Mouse (Mus musculus): ENCODE measurements around the gene Ogdhl. TPM values are rescaled to one million over a fixed set of nuclear protein-coding genes. Genes with fewer than 3 reads are reported as not detected.

The Ogdhl gene
- polyA plus RNA-seq, 1 experiment from 2014 or later: 0.58 TPM

DNA sequence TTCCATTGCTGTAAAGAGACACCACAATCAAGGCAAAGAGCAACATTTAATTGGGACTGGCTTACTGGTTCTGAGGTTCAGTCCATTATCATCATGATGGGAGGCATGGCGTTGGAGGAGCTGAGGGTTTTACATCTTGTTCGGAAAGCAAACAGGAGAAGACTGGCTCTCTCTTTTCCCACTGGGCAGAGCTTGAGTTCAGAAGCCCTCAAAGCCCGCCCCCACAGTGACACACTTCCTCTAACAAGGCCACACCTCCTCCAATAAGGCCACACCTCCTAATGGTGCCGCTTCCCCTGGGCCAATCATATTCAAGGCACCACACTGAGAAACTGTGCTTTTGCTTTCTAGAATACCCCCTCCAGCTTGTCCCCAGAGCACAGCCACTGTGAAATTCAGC is 4.0 kb upstream of the Ogdhl start:
- no peak overlapping the region for H3K9ac ChIP-seq (replicated peaks)
- ATAC-seq (no peak), DNase-seq (no peak)
- no peak overlapping the region for H3K27ac ChIP-seq (ENCODE audit: low read depth)
- H3K36me3 ChIP-seq (replicated peaks; ENCODE audit: insufficient read depth, low read length): no peaks in the 10 kb centered on the region
- no peak for TF ChIP-seq CTCF (IDR thresholded peaks at IDR 0.05; ENCODE audit: low read depth)
- no peak for TF ChIP-seq EP300 (IDR thresholded peaks at IDR 0.05; ENCODE audit: low read depth)
- no peak overlapping the region for H3K4me2 ChIP-seq (ENCODE audit: low read depth, low read length)
- 19% methylated on average over 4 of the region's 4 CpGs for WGBS (ENCODE audit: insufficient replicate concordance)
- peaks cover 4% of the 10 kb centered on the region for H3K4me1 ChIP-seq (ENCODE audit: insufficient read depth)
- H3K27me3 ChIP-seq (ENCODE audit: insufficient read depth, low read length): no peaks in the 10 kb centered on the region
- H3K4me3 ChIP-seq (ENCODE audit: low read depth, low read length): no peak overlapping the region
- no peaks in the 10 kb centered on the region for H3K9me3 ChIP-seq (ENCODE audit: low read length)

GRCm38 (mm10) chr14:32323221-32323620 is 1.4 kb downstream of the Ogdhl start:
- TF ChIP-seq CTCF (IDR thresholded peaks at IDR 0.05; ENCODE audit: low read depth) (no peak), EP300 (IDR thresholded peaks at IDR 0.05; ENCODE audit: low read depth) (no peak)
- Histone ChIP-seq H3K9ac (replicated peaks) (no peak overlapping the region), H3K36me3 (replicated peaks; ENCODE audit: insufficient read depth, low read length) (no peaks in the 10 kb centered on the region), H3K9me3 (ENCODE audit: low read length) (no peaks in the 10 kb centered on the region), H3K4me1 (ENCODE audit: insufficient read depth) (peaks cover 4% of the 10 kb centered on the region), H3K27me3 (ENCODE audit: insufficient read depth, low read length) (no peaks in the 10 kb centered on the region), H3K4me3 (ENCODE audit: low read depth, low read length) (no peak overlapping the region), H3K27ac (ENCODE audit: low read depth) (no peak overlapping the region), H3K4me2 (ENCODE audit: low read depth, low read length) (no peak overlapping the region)
- ATAC-seq (no peak), DNase-seq (no peak)
- 75% methylated on average over 5 of the region's 5 CpGs for WGBS (ENCODE audit: insufficient replicate concordance)

- TF ChIP-seq EP300 (IDR thresholded peaks at IDR 0.05; ENCODE audit: low read depth): no peak
- no peak for TF ChIP-seq CTCF (IDR thresholded peaks at IDR 0.05; ENCODE audit: low read depth)
- WGBS (ENCODE audit: insufficient replicate concordance): 80% methylated on average over 9 of the region's 9 CpGs
- Histone ChIP-seq H3K27ac (ENCODE audit: low read depth) (no peak overlapping the region), H3K4me2 (ENCODE audit: low read depth, low read length) (no peak overlapping the region), H3K4me3 (ENCODE audit: low read depth, low read length) (no peak overlapping the region), H3K9ac (replicated peaks) (no peak overlapping the region), H3K9me3 (ENCODE audit: low read length) (no peaks in the 10 kb centered on the region), H3K27me3 (ENCODE audit: insufficient read depth, low read length) (no peaks in the 10 kb centered on the region), H3K36me3 (replicated peaks; ENCODE audit: insufficient read depth, low read length) (no peaks in the 10 kb centered on the region), H3K4me1 (ENCODE audit: insufficient read depth) (no peaks in the 10 kb centered on the region)
- no peak for ATAC-seq
- DNase-seq: no peak
These were observed 5.5 kb downstream of the Ogdhl start for GRCm38 (mm10) chr14:32327366-32327765.

DNA sequence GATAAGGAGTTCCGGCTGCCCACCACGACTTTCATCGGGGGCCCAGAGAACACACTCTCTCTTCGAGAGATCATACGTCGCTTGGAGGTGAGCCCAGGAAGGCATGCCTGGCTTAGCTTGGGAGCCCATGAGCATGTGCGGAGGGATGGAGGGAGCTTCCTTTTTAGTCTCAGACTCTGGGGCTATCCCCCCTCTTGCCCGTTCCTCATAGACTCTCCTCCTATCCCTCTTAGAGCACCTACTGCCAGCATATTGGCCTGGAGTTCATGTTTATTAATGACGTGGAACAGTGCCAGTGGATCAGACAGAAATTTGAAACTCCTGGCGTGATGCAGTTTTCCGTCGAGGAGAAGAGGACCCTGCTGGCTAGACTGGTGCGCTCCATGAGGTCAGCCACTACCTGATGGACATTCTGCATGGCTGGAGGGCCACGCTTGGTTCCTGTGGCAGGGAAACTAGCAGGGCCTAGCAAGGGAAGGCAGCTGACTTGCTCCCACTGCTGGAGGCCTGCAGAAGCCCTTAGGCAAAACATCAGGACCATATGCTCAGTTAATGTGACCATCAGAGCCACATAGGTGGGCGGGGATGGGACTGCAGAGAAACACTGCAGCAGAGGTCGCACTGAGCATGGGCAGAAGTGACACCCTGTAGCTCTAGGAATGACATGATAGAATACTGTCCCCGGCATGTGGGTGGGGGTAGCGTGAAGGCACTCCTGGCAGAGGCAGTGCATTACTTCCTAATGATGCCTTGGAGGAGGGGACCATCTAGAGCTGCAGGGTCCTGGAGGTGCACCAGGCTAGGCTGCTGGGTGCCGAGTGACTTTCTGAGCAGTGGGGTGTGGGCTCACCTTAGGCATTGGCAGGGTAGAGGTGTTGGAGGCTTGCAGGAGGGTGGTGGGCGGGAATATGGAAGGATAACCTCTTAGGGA is 11.0 kb downstream of the Ogdhl start:
- Histone ChIP-seq H3K27ac (ENCODE audit: low read depth) (no peak overlapping the region), H3K9me3 (ENCODE audit: low read length) (no peaks in the 10 kb centered on the region), H3K4me3 (ENCODE audit: low read depth, low read length) (no peak overlapping the region), H3K4me2 (ENCODE audit: low read depth, low read length) (no peak overlapping the region), H3K36me3 (replicated peaks; ENCODE audit: insufficient read depth, low read length) (no peaks in the 10 kb centered on the region), H3K9ac (replicated peaks) (no peak overlapping the region), H3K4me1 (ENCODE audit: insufficient read depth) (no peaks in the 10 kb centered on the region), H3K27me3 (ENCODE audit: insufficient read depth, low read length) (no peaks in the 10 kb centered on the region)
- ATAC-seq: no peak
- TF ChIP-seq EP300 (IDR thresholded peaks at IDR 0.05; ENCODE audit: low read depth) (no peak), CTCF (IDR thresholded peaks at IDR 0.05; ENCODE audit: low read depth) (no peak)
- 85% methylated on average over 20 of the region's 20 CpGs for WGBS (ENCODE audit: insufficient replicate concordance)
- no peak for DNase-seq

DNA sequence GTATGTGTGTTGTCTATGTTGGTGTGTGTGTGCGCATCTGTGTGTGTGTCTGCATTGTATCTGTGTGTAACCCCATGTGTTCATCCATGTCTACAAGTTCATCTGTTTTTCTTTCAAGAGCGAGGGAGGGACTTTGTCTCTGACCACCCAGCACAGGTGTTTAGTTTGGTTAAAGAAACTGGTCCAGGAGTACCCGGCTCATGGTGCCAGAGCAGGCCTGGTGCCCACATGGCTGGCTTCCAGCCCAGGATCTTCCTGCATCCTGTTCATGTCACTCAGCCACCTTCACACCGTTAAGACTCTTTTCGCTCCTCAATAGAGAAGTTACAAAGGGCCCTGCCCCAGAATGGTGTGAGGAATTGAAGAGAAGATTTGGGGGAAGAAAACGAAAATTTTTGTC is 14.2 kb downstream of the Ogdhl start:
- Histone ChIP-seq H3K27ac (ENCODE audit: low read depth) (no peak overlapping the region), H3K9ac (replicated peaks) (no peak overlapping the region), H3K27me3 (ENCODE audit: insufficient read depth, low read length) (no peaks in the 10 kb centered on the region), H3K36me3 (replicated peaks; ENCODE audit: insufficient read depth, low read length) (no peaks in the 10 kb centered on the region), H3K4me2 (ENCODE audit: low read depth, low read length) (no peak overlapping the region), H3K4me1 (ENCODE audit: insufficient read depth) (no peaks in the 10 kb centered on the region), H3K4me3 (ENCODE audit: low read depth, low read length) (no peak overlapping the region), H3K9me3 (ENCODE audit: low read length) (no peaks in the 10 kb centered on the region)
- 66% methylated on average over 6 of the region's 6 CpGs for WGBS (ENCODE audit: insufficient replicate concordance)
- no peak for TF ChIP-seq CTCF (IDR thresholded peaks at IDR 0.05; ENCODE audit: low read depth)
- no peak for TF ChIP-seq EP300 (IDR thresholded peaks at IDR 0.05; ENCODE audit: low read depth)
- DNase-seq: no peak
- no peak for ATAC-seq

- TF ChIP-seq CTCF (IDR thresholded peaks at IDR 0.05; ENCODE audit: low read depth) (no peak), EP300 (IDR thresholded peaks at IDR 0.05; ENCODE audit: low read depth) (no peak)
- H3K27me3 ChIP-seq (ENCODE audit: insufficient read depth, low read length): no peaks in the 10 kb centered on the region
- H3K9ac ChIP-seq (replicated peaks): no peak overlapping the region
- WGBS (ENCODE audit: insufficient replicate concordance): 82% methylated on average over 11 of the region's 11 CpGs
- H3K27ac ChIP-seq (ENCODE audit: low read depth): no peak overlapping the region
- ATAC-seq (no peak), DNase-seq (no peak)
- no peaks in the 10 kb centered on the region for H3K36me3 ChIP-seq (replicated peaks; ENCODE audit: insufficient read depth, low read length)
- H3K4me2 ChIP-seq (ENCODE audit: low read depth, low read length): no peak overlapping the region
- no peaks in the 10 kb centered on the region for H3K9me3 ChIP-seq (ENCODE audit: low read length)
- no peak overlapping the region for H3K4me3 ChIP-seq (ENCODE audit: low read depth, low read length)
- no peaks in the 10 kb centered on the region for H3K4me1 ChIP-seq (ENCODE audit: insufficient read depth)
These were observed 14.7 kb downstream of the Ogdhl start for GRCm38 (mm10) chr14:32336547-32336946.

Data from liver, postnatal 0 days (tissue).